Mouse (Mus musculus) ES-Bruce4 (cell line): ENCODE results near the gene Bmpr2. TPM values are rescaled to one million over a fixed set of nuclear protein-coding genes. Genes with fewer than 3 reads are reported as not detected.

Experiments
- H3K27ac ChIP-seq: 2 replicates; pipeline ENCODE4 v1.5.1; 2012; ENCODE audit warnings: low read length, inconsistent platforms; ENCODE audit not compliant: insufficient read depth
- H3K27me3 ChIP-seq: 2 replicates; pipeline ENCODE4 v1.6.1; 2012; ENCODE audit warnings: mild to moderate bottlenecking, low read length, inconsistent platforms; ENCODE audit not compliant: control insufficient read depth, poor library complexity, insufficient read depth, severe bottlenecking
- H3K36me3 ChIP-seq: 2 replicates; pipeline ENCODE4 v1.6.1; 2012; ENCODE audit warnings: inconsistent platforms, mild to moderate bottlenecking, low read length, moderate library complexity; ENCODE audit not compliant: control insufficient read depth, poor library complexity, insufficient read depth, severe bottlenecking
- H3K4me1 ChIP-seq: one replicate; pipeline ENCODE4 v1.8.1; 2011; ENCODE audit warnings: low read length; ENCODE audit not compliant: control insufficient read depth, insufficient read depth
- H3K4me3 ChIP-seq: 2 replicates; pipeline ENCODE4 v1.5.1; 2011; ENCODE audit warnings: low read depth, mild to moderate bottlenecking, low read length
- H3K9ac ChIP-seq: 2 replicates; pipeline ENCODE4 v1.6.1; 2012; ENCODE audit warnings: low read depth, mild to moderate bottlenecking, inconsistent platforms; ENCODE audit not compliant: poor library complexity, severe bottlenecking
- H3K9me3 ChIP-seq: replicated peaks from 2 replicates; pipeline ENCODE4 v1.6.1; 2012; ENCODE audit warnings: mild to moderate bottlenecking, low read length, inconsistent platforms; ENCODE audit not compliant: control insufficient read depth, poor library complexity, insufficient read depth, severe bottlenecking
- CTCF ChIP-seq: IDR thresholded peaks from one replicate; pipeline ENCODE4 v1.8.1; 2011; ENCODE audit warnings: low read depth, low read length
- EP300 ChIP-seq: IDR thresholded peaks from 2 replicates; pipeline ENCODE4 v1.6.1; 2011; ENCODE audit warnings: low read depth, low read length; ENCODE audit not compliant: insufficient read depth
- POLR2A ChIP-seq: IDR thresholded peaks from one replicate; pipeline ENCODE4 v1.8.1; 2011; ENCODE audit warnings: low read length; ENCODE audit not compliant: insufficient read depth
- polyA plus RNA-seq: library from polyadenylated mRNA; stranded (reverse); fragments of >200 nt; gene quantifications from 2 replicates; pipeline ENCODE4 v1.2.4, GENCODE M21; 2011; ENCODE audit warnings: low read depth; ENCODE audit not compliant: missing spikeins, insufficient read depth, insufficient read length

Bmpr2 gene
- polyA plus RNA-seq, 1 experiment = 28.5 TPM

GRCm38 (mm10) chr1:59804363-59804762 lies 41.2 kb downstream of the Bmpr2 start:
- H3K27ac ChIP-seq = no peak overlapping the region; the same call in 1 of the 2 replicates
- no peak overlapping the region for H3K4me3 ChIP-seq
- no peaks in the 10 kb centered on the region for H3K4me1 ChIP-seq

DNA sequence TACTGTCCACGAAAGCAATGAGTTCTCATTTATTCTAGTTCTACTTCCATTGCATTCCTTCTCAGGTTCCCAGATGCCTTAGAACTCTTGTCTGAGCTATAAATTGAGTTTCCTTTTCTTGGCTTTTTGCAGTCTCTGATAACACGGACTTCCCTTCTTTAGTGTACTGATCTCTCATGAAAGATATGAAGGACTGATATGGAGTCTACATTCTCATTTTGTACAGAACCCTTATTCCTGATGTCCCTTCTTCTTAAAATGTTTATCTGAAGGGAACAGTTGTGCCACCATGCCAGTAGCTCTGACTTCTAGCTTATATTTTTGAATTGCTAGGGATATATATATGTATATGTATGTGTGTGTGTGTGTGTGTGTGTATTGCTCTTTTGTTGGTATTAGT lies 46.7 kb downstream of the Bmpr2 start:
- Histone ChIP-seq H3K27ac (no peak overlapping the region), H3K4me3 (no peak overlapping the region), H3K9me3 (no peaks in the 10 kb centered on the region), H3K27me3 (no peaks in the 10 kb centered on the region), H3K4me1 (no peaks in the 10 kb centered on the region), H3K9ac (no peak overlapping the region), H3K36me3 (no peaks in the 10 kb centered on the region)
- TF ChIP-seq POLR2A (no peak), CTCF (no peak), EP300 (no peak)

More at GRCm38 (mm10) chr1:59804363-59804762, 41.2 kb downstream of the Bmpr2 start:
- no peaks in the 10 kb centered on the region for H3K27me3 ChIP-seq
- H3K36me3 ChIP-seq = no peaks in the 10 kb centered on the region
- no peaks in the 10 kb centered on the region for H3K9me3 ChIP-seq
- no peak for TF ChIP-seq CTCF
- no peak overlapping the region for H3K9ac ChIP-seq

- H3K4me1 ChIP-seq = no peaks in the 10 kb centered on the region
- no peaks in the 10 kb centered on the region for H3K9me3 ChIP-seq
- no peak for TF ChIP-seq EP300
- no peak for TF ChIP-seq POLR2A
- TF ChIP-seq CTCF = no peak
- H3K27ac ChIP-seq = no peak overlapping the region
- H3K9ac ChIP-seq = no peak overlapping the region
- no peak overlapping the region for H3K4me3 ChIP-seq
- H3K36me3 ChIP-seq = peaks cover 10% of the 10 kb centered on the region
- no peaks in the 10 kb centered on the region for H3K27me3 ChIP-seq
Measured at GRCm38 (mm10) chr1:59812782-59813181, 49.6 kb downstream of the Bmpr2 start.

- no peak for TF ChIP-seq POLR2A
- no peak overlapping the region for H3K27ac ChIP-seq
- H3K9ac ChIP-seq = no peak overlapping the region
- H3K4me3 ChIP-seq = no peak overlapping the region
- H3K27me3 ChIP-seq = no peaks in the 10 kb centered on the region
- H3K4me1 ChIP-seq = no peaks in the 10 kb centered on the region
- no peaks in the 10 kb centered on the region for H3K9me3 ChIP-seq
- no peaks in the 10 kb centered on the region for H3K36me3 ChIP-seq
Measured at GRCm38 (mm10) chr1:59825421-59825820, 62.2 kb downstream of the Bmpr2 start.

DNA sequence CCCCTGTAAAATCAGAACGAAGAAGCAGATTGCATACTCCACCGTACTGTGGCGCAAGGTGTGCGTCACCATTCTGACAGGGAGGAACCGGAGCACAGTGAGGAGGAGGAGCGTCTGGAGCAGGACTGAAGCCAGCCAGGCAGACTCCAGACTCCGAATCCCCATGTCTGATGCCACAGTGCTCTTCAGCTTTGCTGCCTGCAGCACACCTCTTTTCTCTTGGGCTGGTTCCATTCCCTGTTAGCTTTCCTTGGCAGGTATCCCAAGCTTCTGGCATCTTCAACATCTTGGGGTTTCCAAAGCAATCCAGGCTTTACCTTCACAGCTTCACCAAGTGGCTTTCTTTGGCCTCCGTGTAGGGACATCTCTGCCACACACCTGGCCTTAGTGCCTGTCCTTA lies 63.4 kb downstream of the Bmpr2 start:
- Histone ChIP-seq H3K4me1 (no peaks in the 10 kb centered on the region), H3K27me3 (no peaks in the 10 kb centered on the region), H3K4me3 (no peak overlapping the region), H3K36me3 (no peaks in the 10 kb centered on the region), H3K9me3 (no peaks in the 10 kb centered on the region), H3K9ac (no peak overlapping the region), H3K27ac (no peak overlapping the region)
- TF ChIP-seq CTCF = no peak
- no peak for TF ChIP-seq EP300
- TF ChIP-seq POLR2A = no peak

DNA sequence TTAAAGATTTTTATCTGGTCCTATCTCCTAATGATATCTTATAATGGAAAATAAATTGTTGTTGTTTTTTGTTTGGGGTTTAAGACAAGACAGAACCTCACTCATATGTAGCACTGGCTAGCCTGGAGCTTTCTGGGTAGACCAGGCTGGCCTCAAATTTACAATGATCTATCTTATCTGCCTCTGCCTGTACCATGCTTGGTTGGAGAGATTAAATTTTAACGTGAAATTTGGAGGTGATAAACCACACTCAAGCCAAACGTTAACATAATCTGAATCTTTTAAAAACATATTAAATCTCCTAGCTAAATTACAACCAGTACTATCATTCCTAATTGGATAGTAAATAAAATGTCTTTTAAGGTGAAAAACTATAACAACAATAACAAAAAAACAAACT lies 66.2 kb downstream of the Bmpr2 start:
- H3K27me3 ChIP-seq = no peaks in the 10 kb centered on the region
- no peak overlapping the region for H3K4me3 ChIP-seq
- H3K9ac ChIP-seq = no peak overlapping the region
- no peaks in the 10 kb centered on the region for H3K9me3 ChIP-seq
- no peaks in the 10 kb centered on the region for H3K4me1 ChIP-seq
- H3K27ac ChIP-seq = no peak overlapping the region
- H3K36me3 ChIP-seq = no peaks in the 10 kb centered on the region
- TF ChIP-seq EP300 (no peak), POLR2A (no peak), CTCF (no peak)

- Histone ChIP-seq H3K9me3 (no peaks in the 10 kb centered on the region), H3K27me3 (no peaks in the 10 kb centered on the region), H3K4me1 (no peaks in the 10 kb centered on the region), H3K36me3 (no peaks in the 10 kb centered on the region), H3K4me3 (no peak overlapping the region), H3K27ac (no peak overlapping the region), H3K9ac (no peak overlapping the region)
- no peak for TF ChIP-seq CTCF
- TF ChIP-seq EP300 = no peak
- no peak for TF ChIP-seq POLR2A
Measured at GRCm38 (mm10) chr1:59830194-59830593, 67.0 kb downstream of the Bmpr2 start.
